Mouse (Mus musculus) right cerebral cortex, adult 18-20 months (tissue): Measurements from ENCODE around the gene Ivd.

Experiments used
- DNase-seq: peaks from one replicate; pipeline ENCODE4 v3.0.0; 2022; ENCODE audit warnings: mixed read lengths

Ivd gene

GRCm38 (mm10) chr2:118882840-118883679 lies 21.3 kb downstream of the Ivd start:
- peak; percentile 86 for DNase-seq

GRCm38 (mm10) chr2:118887440-118887839 lies 25.7 kb downstream of the Ivd start:
- DNase-seq = no peak

- no peak for DNase-seq
Observed at GRCm38 (mm10) chr2:118887845-118888548, 26.2 kb downstream of the Ivd start.

- DNase-seq = no peak
Observed at GRCm38 (mm10) chr2:118891173-118891572, 29.4 kb downstream of the Ivd start.

GRCm38 (mm10) chr2:118895990-118896913 lies 34.5 kb downstream of the Ivd start:
- peak; percentile 23 for DNase-seq

- no peak for DNase-seq
Observed at GRCm38 (mm10) chr2:118896914-118897291, 35.1 kb downstream of the Ivd start.

- no peak for DNase-seq
Observed at GRCm38 (mm10) chr2:118897392-118897791, 35.6 kb downstream of the Ivd start.

- DNase-seq = no peak
Observed at GRCm38 (mm10) chr2:118897808-118898207, 36.1 kb downstream of the Ivd start.

- no peak for DNase-seq
Observed at GRCm38 (mm10) chr2:118898771-118899170, 37.0 kb downstream of the Ivd start.

- DNase-seq = no peak
Observed at GRCm38 (mm10) chr2:118899306-118899705, 37.6 kb downstream of the Ivd start.

GRCm38 (mm10) chr2:118899981-118900825 lies 38.4 kb downstream of the Ivd start, which contains the start of gene Bahd1:
Gene Bahd1 (plus strand): TSS chr2:118900377.
- DNase-seq = peak; percentile 63

GRCm38 (mm10) chr2:118900826-118901140 lies 39.0 kb downstream of the Ivd start:
- DNase-seq = no peak

GRCm38 (mm10) chr2:118901175-118902031 lies 39.6 kb downstream of the Ivd start:
- peak; percentile 99 for DNase-seq

- no peak for DNase-seq
Observed at GRCm38 (mm10) chr2:118902051-118903025, 40.6 kb downstream of the Ivd start.

GRCm38 (mm10) chr2:118903333-118903741 lies 41.6 kb downstream of the Ivd start:
- no peak for DNase-seq

GRCm38 (mm10) chr2:118905433-118906117 lies 43.8 kb downstream of the Ivd start:
- no peak for DNase-seq

GRCm38 (mm10) chr2:118906118-118906492 lies 44.4 kb downstream of the Ivd start:
- DNase-seq = no peak

GRCm38 (mm10) chr2:118907781-118908180 lies 46.0 kb downstream of the Ivd start:
- no peak for DNase-seq

GRCm38 (mm10) chr2:118909151-118909550 lies 47.4 kb downstream of the Ivd start:
- no peak for DNase-seq
